Mouse (Mus musculus) cerebellum, adult 9-11 months (tissue): ENCODE data around the gene Gm20741.

ENCODE experiments used
- DNase-seq: peaks from one replicate; pipeline ENCODE4 v3.0.0; 2022

The Gm20741 gene

GRCm38 (mm10) chr16:88811827-88812226 is at the start of gene Gm20741:
Gene Gm20741, minus strand, starts transcription at chr16:88812220.
- DNase-seq: peak; percentile 82

DNA sequence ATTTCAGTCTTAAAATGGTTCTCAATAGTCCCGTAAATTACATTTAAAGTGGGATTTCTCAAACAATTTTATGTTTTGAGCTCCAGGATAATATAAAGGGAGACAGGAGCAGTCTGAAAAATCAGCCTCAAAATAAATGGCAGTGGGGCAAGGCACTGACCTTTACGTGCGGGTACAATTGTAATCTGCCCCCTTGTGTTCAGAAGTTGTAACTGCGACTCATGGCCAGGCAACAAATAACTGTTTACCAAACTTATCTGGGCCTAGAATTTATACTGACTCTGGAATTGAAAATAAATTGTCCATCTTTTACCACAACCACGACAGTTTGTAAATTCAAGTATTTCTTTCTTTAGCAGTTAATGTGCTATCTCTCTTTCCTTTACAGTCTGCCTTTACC is 39.4 kb upstream of the Gm20741 start:
- no peak for DNase-seq

DNA sequence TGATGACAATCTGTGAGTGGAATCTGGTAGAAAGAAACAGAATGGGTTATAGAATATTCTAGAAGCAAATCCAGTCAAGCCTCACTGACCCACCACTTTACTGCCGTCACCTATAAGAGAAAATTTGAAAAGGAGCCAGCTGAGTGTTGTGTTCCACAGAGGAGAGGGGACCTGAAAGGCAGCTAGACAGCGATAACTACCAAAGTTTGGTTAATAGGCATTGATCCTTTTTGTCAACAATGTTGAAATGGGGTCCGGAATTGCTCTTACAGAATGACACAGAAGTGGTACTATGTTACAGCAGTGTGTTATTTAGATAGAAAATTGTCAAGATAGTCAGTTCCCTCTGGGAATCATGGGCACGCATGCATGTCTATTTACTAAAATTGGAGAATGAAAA is 36.5 kb upstream of the Gm20741 start:
- no peak for DNase-seq

- no peak for DNase-seq
Observed at GRCm38 (mm10) chr16:88847363-88847762, 35.3 kb upstream of the Gm20741 start.

DNA sequence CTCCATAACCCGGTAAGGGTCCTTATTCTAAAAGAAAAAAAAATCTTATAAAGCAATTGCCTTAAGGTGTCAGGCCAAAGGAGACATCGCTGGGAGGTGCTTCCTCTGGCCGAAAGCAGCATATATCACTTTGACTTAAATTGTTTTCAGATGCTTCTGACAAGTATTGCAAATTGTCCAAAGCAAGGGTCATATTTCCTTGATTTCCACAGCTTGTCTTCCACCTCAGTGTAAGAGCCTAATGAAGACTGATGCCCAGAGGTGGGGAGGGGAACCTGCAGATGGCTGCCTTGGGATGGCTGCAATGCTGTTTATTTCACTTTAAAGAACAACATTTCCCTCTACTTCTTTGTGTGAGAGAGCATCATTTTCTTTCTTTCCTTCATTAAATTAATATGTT is 15.0 kb upstream of the Gm20741 start:
- DNase-seq: no peak

DNA sequence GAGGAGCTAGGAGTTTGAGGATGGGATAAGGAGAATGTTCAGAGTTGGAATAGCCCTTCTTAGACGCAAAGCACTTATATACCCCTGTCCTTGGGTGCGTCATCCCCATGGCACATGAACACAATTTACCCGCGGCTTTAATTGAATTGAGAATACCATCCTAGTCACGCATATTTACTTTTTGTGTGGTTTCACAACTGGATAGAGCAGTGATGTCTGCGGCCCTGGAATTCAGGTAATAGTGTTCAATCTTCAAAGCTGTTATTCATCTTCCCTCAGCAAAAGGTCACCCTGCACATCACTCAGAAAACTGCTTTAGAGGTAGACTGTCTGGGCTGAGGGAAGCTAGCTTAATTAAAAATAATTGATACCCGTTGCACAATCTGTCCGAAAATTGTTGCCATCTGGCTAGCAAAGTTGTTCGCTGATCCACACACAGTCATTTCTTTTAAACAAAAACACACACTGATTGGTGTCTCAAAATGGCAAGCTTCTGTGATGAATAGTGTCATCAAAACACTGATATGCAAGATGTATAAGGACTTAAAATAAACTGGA is 14.2 kb upstream of the Gm20741 start, which contains the start of gene Krtap14:
Gene Krtap14, minus strand, starts transcription at position 51 of the 558 bp plus-strand sequence.
- DNase-seq: no peak

DNA sequence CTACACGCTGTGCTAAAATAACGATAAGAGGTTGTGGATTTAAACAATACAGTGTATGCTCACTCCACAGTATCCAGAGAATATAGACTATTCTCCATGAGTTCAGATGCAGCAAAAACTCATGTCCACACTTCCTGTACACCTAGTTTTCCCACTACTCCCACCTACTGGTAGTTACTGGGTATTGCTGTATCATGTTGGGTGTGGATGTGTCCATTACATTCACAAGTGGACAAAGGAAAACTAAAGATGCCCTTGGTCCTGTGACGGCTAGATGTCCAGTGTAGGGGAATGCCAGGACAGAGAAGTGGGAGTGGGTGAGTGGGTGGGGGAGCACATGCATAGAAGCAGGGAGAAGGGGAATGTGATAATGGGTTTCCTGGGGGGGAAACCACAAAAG is 11.7 kb upstream of the Gm20741 start:
- DNase-seq: peak; percentile 9

GRCm38 (mm10) chr16:88820066-88820465 is 8.0 kb upstream of the Gm20741 start, which contains the start of gene Krtap15:
Gene Krtap15, plus strand, starts transcription at chr16:88820215.
- DNase-seq: no peak

GRCm38 (mm10) chr16:88786786-88787185 is 25.2 kb downstream of the Gm20741 start:
- no peak for DNase-seq

- DNase-seq: no peak
Observed at GRCm38 (mm10) chr16:88777596-88777995, 34.4 kb downstream of the Gm20741 start, which contains the start of gene Gm5965. Gene Gm5965, plus strand, starts transcription at chr16:88777896.

GRCm38 (mm10) chr16:88774106-88774505 is 37.9 kb downstream of the Gm20741 start, which contains the start of gene 2310057N15Rik:
Gene 2310057N15Rik, minus strand, starts transcription at chr16:88774206.
- DNase-seq: no peak
